Mouse (Mus musculus): ENCODE measurements around the gene Ddx27. TPM values are rescaled to one million over a fixed set of nuclear protein-coding genes. Genes with fewer than 3 reads are reported as not detected.

Ddx27 gene
- total and polyA plus RNA-seq, 2 experiments from 2014 or later, result 36.9 to 42.5 TPM

DNA sequence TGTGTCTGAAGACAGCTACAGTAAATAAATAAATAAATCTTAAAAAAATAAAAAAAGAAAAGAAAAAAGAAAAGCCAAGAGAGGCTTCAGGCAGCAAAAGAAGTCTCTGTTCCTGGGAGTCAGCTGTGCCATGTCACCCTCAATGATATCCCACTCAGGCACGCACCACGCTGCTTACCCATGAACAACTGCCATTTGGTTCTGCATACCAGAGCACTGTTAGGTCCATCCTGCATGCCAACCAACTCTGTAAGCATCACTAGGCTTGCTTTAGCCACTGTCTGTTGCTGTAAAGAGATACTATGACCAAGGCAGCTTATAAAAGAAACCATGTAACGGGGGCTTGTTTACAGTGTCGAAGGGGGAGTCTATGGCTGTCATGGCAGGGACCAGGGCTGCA lies 61.4 kb downstream of the Ddx27 start:
- H3K27ac ChIP-seq (ENCODE audit: low read depth, low read length), result no peak overlapping the region
- H3K4me2 ChIP-seq (ENCODE audit: low read depth), result no peak overlapping the region
- 97% methylated on average over 4 of the region's 4 CpGs for WGBS
- H3K36me3 ChIP-seq (ENCODE audit: insufficient read depth), result no peaks in the 10 kb centered on the region
- ATAC-seq, result no peak
- H3K4me3 ChIP-seq (ENCODE audit: low read depth, low read length), result no peak overlapping the region
- no peaks in the 10 kb centered on the region for H3K9me3 ChIP-seq (ENCODE audit: low read length)
- no peak overlapping the region for H3K9ac ChIP-seq
- peaks cover 12% of the 10 kb centered on the region; the same call in 1 of the 2 replicates for H3K4me1 ChIP-seq (ENCODE audit: insufficient read depth)
- TF ChIP-seq CTCF (IDR thresholded peaks at IDR 0.05; ENCODE audit: low read depth), result no peak
- DNase-seq, result no peak
- H3K27me3 ChIP-seq (ENCODE audit: insufficient read depth, low read length), result no peaks in the 10 kb centered on the region

DNA sequence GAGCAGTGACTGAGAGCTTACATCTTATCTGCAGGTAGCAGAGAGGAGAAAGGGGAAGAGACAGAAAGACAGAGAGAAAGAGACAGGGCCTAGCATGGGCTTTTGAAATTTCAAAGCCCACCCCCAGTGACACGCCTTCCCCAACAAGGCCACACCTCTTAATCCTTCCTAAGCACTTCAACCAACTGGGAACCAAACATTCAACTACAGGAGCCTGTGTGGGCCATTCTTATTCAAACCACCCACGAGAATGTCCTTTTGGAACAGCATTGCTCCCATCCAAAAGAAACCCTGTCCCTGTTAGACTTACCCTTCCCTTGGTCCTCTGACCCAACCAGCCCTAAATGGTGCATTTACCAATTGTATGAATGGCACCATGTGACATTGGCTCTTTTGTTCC lies 61.8 kb downstream of the Ddx27 start:
- no peak overlapping the region for H3K4me3 ChIP-seq (ENCODE audit: low read depth, low read length)
- no peak for TF ChIP-seq CTCF (IDR thresholded peaks at IDR 0.05; ENCODE audit: low read depth)
- no peak overlapping the region for H3K4me2 ChIP-seq (ENCODE audit: low read depth)
- no peak for DNase-seq
- H3K4me1 ChIP-seq (ENCODE audit: insufficient read depth), result peaks cover 12% of the 10 kb centered on the region; the same call in 1 of the 2 replicates
- no peak overlapping the region for H3K9ac ChIP-seq
- no peaks in the 10 kb centered on the region for H3K36me3 ChIP-seq (ENCODE audit: insufficient read depth)
- no peak for ATAC-seq
- H3K9me3 ChIP-seq (ENCODE audit: low read length), result no peaks in the 10 kb centered on the region
- no peak overlapping the region for H3K27ac ChIP-seq (ENCODE audit: low read depth, low read length)
- no peaks in the 10 kb centered on the region for H3K27me3 ChIP-seq (ENCODE audit: insufficient read depth, low read length)
- 67% methylated on average over 2 of the region's 2 CpGs for WGBS

- no peak for TF ChIP-seq CTCF (IDR thresholded peaks at IDR 0.05; ENCODE audit: low read depth)
- Histone ChIP-seq H3K4me1 (ENCODE audit: insufficient read depth) (peaks cover 12% of the 10 kb centered on the region; the same call in 1 of the 2 replicates), H3K4me2 (ENCODE audit: low read depth) (no peak overlapping the region), H3K4me3 (ENCODE audit: low read depth, low read length) (no peak overlapping the region), H3K27ac (ENCODE audit: low read depth, low read length) (no peak overlapping the region), H3K27me3 (ENCODE audit: insufficient read depth, low read length) (no peaks in the 10 kb centered on the region), H3K36me3 (ENCODE audit: insufficient read depth) (no peaks in the 10 kb centered on the region), H3K9ac (no peak overlapping the region), H3K9me3 (ENCODE audit: low read length) (no peaks in the 10 kb centered on the region)
- DNase-seq (no peak), ATAC-seq (no peak)
- WGBS, result 86% methylated on average over 11 of the region's 11 CpGs
These were observed 62.4 kb downstream of the Ddx27 start for GRCm38 (mm10) chr2:167077199-167077962.

DNA sequence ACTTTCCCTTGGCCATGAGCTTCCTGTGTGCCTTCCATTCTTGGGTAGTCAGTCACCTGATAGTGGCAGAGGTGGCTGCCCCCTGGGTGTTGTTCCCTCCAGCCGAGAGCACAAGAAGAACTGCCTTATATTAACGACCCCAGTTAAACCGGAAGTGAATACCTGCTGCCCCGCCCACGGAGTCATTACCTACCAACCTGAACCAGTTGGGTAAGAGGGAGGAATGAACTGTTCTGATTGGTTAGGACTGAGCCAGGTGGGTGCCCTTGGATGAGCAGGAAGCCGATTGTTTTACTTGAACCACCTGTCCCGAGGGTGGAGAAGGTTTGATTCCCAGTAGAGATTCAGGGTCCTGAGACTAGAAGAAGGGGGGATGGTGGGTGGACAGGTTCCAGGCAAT lies 63.5 kb downstream of the Ddx27 start:
- Histone ChIP-seq H3K36me3 (ENCODE audit: insufficient read depth) (no peaks in the 10 kb centered on the region), H3K9me3 (ENCODE audit: low read length) (no peaks in the 10 kb centered on the region), H3K27ac (ENCODE audit: low read depth, low read length) (no peak overlapping the region), H3K9ac (no peak overlapping the region), H3K4me1 (ENCODE audit: insufficient read depth) (peaks cover 12% of the 10 kb centered on the region; the same call in 1 of the 2 replicates), H3K27me3 (ENCODE audit: insufficient read depth, low read length) (no peaks in the 10 kb centered on the region), H3K4me2 (ENCODE audit: low read depth) (no peak overlapping the region), H3K4me3 (ENCODE audit: low read depth, low read length) (no peak overlapping the region)
- DNase-seq (no peak), ATAC-seq (no peak)
- TF ChIP-seq CTCF (IDR thresholded peaks at IDR 0.05; ENCODE audit: low read depth), result no peak
- WGBS, result 49% methylated on average over 7 of the region's 7 CpGs

DNA sequence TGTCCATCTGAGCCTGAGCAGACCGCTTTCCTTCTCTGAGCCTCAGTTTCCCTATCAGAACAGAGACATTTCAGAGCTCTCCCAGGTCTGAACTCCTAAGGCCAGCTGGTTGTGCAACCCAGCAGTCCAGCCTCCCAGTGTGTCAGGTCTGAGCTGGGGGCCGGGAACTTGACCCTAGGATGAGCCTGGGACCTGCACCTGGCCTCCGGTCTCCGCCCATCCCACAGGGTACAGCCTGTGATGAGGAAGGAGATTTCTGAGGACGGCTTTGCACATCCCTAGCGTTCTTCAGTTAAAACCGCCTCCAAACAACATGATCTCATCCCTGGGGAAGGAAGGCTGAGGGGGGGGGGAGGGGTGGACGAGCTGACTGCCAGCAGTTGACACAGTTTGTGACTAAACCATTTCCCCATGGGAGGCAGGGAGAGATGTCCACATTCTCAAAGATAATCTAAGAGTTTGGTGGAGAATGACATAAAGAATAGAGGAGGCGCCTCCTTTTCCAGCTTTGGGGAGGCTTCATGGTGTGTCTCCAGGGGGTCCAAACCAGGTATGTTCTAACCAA lies 64.0 kb downstream of the Ddx27 start:
- DNase-seq, result peak; percentile 66
- WGBS, result 52% methylated on average over 9 of the region's 9 CpGs
- H3K4me1 ChIP-seq (ENCODE audit: insufficient read depth), result peaks cover 12% of the 10 kb centered on the region; the same call in 1 of the 2 replicates
- no peaks in the 10 kb centered on the region for H3K36me3 ChIP-seq (ENCODE audit: insufficient read depth)
- H3K4me3 ChIP-seq (ENCODE audit: low read depth, low read length), result no peak overlapping the region
- H3K9me3 ChIP-seq (ENCODE audit: low read length), result no peaks in the 10 kb centered on the region
- peak overlapping the region; percentile 75 for H3K27ac ChIP-seq (ENCODE audit: low read depth, low read length)
- H3K4me2 ChIP-seq (ENCODE audit: low read depth), result no peak overlapping the region
- ATAC-seq, result peak; percentile 78
- H3K9ac ChIP-seq, result no peak overlapping the region
- no peak for TF ChIP-seq CTCF (IDR thresholded peaks at IDR 0.05; ENCODE audit: low read depth)
- H3K27me3 ChIP-seq (ENCODE audit: insufficient read depth, low read length), result no peaks in the 10 kb centered on the region

DNA sequence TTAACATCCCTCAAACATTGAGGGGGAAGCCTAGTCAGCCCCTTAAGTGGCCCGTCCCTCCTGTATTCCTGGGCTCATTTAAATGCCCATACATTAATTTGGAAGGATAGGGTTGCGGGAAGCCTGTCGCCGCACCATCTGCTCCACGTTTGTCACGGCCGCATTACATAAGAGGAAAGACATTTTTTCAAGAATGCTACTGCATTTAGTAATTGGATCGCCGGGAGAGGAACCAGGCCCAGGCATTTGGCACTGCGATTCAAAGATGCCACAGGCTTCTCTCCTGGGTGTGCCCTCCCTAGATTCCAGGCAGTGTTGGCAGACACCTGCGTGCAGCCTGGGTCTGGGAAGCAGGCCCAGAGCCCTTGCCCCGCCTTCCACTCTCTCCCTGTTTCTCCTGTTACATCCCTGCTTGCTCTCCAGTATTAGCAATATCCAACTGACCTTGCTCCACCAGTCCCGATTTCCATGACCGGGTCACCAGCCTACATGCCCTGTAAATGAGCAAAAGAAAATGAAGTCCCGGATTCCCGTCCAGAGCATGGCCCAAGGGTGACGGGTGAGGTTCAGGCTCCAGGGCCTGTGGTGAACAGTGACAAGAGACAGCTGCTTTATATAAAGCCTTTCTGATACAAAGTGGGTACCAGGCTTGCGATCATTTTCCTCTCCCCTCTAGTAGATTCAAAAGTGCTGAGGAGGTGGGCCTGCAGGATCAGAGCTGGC lies 64.7 kb downstream of the Ddx27 start:
- Histone ChIP-seq H3K4me2 (ENCODE audit: low read depth) (no peak overlapping the region), H3K4me3 (ENCODE audit: low read depth, low read length) (no peak overlapping the region), H3K9me3 (ENCODE audit: low read length) (no peaks in the 10 kb centered on the region), H3K27me3 (ENCODE audit: insufficient read depth, low read length) (no peaks in the 10 kb centered on the region), H3K36me3 (ENCODE audit: insufficient read depth) (no peaks in the 10 kb centered on the region), H3K4me1 (ENCODE audit: insufficient read depth) (peaks cover 12% of the 10 kb centered on the region; the same call in 1 of the 2 replicates), H3K9ac (no peak overlapping the region), H3K27ac (ENCODE audit: low read depth, low read length) (peak overlapping the region; percentile 75)
- ATAC-seq, result peak; percentile 61
- 30% methylated on average over 18 of the region's 18 CpGs for WGBS
- peak; percentile 51 for DNase-seq
- TF ChIP-seq CTCF (IDR thresholded peaks at IDR 0.05; ENCODE audit: low read depth), result no peak

GRCm38 (mm10) chr2:167080387-167080786 lies 65.4 kb downstream of the Ddx27 start:
- 80% methylated on average over 3 of the region's 3 CpGs for WGBS
- Histone ChIP-seq H3K4me2 (ENCODE audit: low read depth) (no peak overlapping the region), H3K27ac (ENCODE audit: low read depth, low read length) (no peak overlapping the region), H3K4me1 (ENCODE audit: insufficient read depth) (peaks cover 12% of the 10 kb centered on the region; the same call in 1 of the 2 replicates), H3K36me3 (ENCODE audit: insufficient read depth) (no peaks in the 10 kb centered on the region), H3K9me3 (ENCODE audit: low read length) (no peaks in the 10 kb centered on the region), H3K4me3 (ENCODE audit: low read depth, low read length) (no peak overlapping the region), H3K27me3 (ENCODE audit: insufficient read depth, low read length) (no peaks in the 10 kb centered on the region), H3K9ac (no peak overlapping the region)
- DNase-seq (no peak), ATAC-seq (no peak)
- no peak for TF ChIP-seq CTCF (IDR thresholded peaks at IDR 0.05; ENCODE audit: low read depth)

Measured in forebrain, postnatal 0 days (tissue).